Mouse (Mus musculus) kidney, embryonic 14.5 days (tissue): ENCODE measurements around the gene Spata32. TPM values are rescaled to one million over a fixed set of nuclear protein-coding genes. Genes with fewer than 3 reads are reported as not detected.
A peak's percentile ranks its signal among the peaks of the same experiment; 100 is the strongest.

Experiments used
- ATAC-seq: fragments of 200-750 bp; cut with Nextera tagmentation; 2 replicates; pipeline ENCODE4 v1.8.0; 2017; ENCODE audit warnings: moderate number of reproducible peaks, mild to moderate bottlenecking, moderate TSS enrichment, moderate library complexity; ENCODE audit not compliant: low FRiP score, low TSS enrichment
- H3K27ac ChIP-seq: fragments of 300-500 bp; sonication (generic); 2 replicates; pipeline ENCODE4 v1.5.1; 2014; ENCODE audit warnings: low read depth, mild to moderate bottlenecking, low read length, moderate library complexity, mixed read lengths
- H3K27me3 ChIP-seq: fragments of 300-500 bp; sonication (generic); 2 replicates; pipeline ENCODE4 v1.6.1; 2014; ENCODE audit warnings: mild to moderate bottlenecking, low read length; ENCODE audit not compliant: control insufficient read depth, insufficient read depth
- H3K36me3 ChIP-seq: fragments of 300-500 bp; sonication (generic); 2 replicates; pipeline ENCODE4 v1.6.1; 2014; ENCODE audit warnings: low read length, mixed read lengths; ENCODE audit not compliant: control insufficient read depth, insufficient read depth
- H3K4me1 ChIP-seq: fragments of 300-500 bp; sonication (generic); 2 replicates; pipeline ENCODE4 v1.6.1; 2014; ENCODE audit warnings: low read length, mixed read lengths; ENCODE audit not compliant: control insufficient read depth, insufficient read depth
- H3K4me2 ChIP-seq: fragments of 300-500 bp; sonication (generic); replicated peaks from 2 replicates; pipeline ENCODE4 v1.6.1; 2014; ENCODE audit warnings: low read depth, mild to moderate bottlenecking, low read length
- H3K4me3 ChIP-seq: fragments of 300-500 bp; sonication (generic); 2 replicates; pipeline ENCODE4 v1.5.1; 2014; ENCODE audit warnings: mild to moderate bottlenecking, low read length
- H3K9ac ChIP-seq: fragments of 300-500 bp; sonication (generic); 2 replicates; pipeline ENCODE4 v1.6.1; 2014; ENCODE audit warnings: low read depth, mild to moderate bottlenecking, low read length, moderate library complexity
- H3K9me3 ChIP-seq: fragments of 300-500 bp; sonication (generic); 2 replicates; pipeline ENCODE4 v1.6.1; 2016; ENCODE audit warnings: low read length; ENCODE audit not compliant: control insufficient read depth
- WGBS: fragments of 180-500 bp; shearing (Covaris S2); extraction: QIAGEN DNeasy Blood & Tissue Kit; methylation state at CpG from one replicate; pipeline ENCODE4 v1.1.7; 2014; 5-methylcytosine and 5-hydroxymethylcytosine counted together
- polyA plus RNA-seq: library from polyadenylated mRNA; unstranded; fragments of >200 nt; fragmentation: Nextera tagmentation; extraction: Ambion mirVana; gene quantifications from 2 replicates; pipeline ENCODE4 v1.2.1, GENCODE M21; 2014

The Spata32 gene
- polyA plus RNA-seq, 1 experiment from 2014 or later = not detected

GRCm38 (mm10) chr11:103192956-103193824 is 25.0 kb downstream of the Spata32 start:
- Histone ChIP-seq H3K27me3 (peaks cover 63% of the 10 kb centered on the region), H3K36me3 (no peaks in the 10 kb centered on the region), H3K4me1 (peaks cover 11% of the 10 kb centered on the region), H3K27ac (no peak overlapping the region), H3K4me2 (peak overlapping the region; percentile 43), H3K9me3 (no peaks in the 10 kb centered on the region), H3K9ac (no peak overlapping the region), H3K4me3 (peak overlapping the region; percentile 27)
- WGBS = 5% methylated on average over 43 of the region's 44 CpGs
- ATAC-seq = peak; percentile 33; the same call in 1 of the 2 replicates

GRCm38 (mm10) chr11:103192230-103192955 is 25.8 kb downstream of the Spata32 start:
- no peaks in the 10 kb centered on the region for H3K9me3 ChIP-seq
- H3K27ac ChIP-seq = no peak overlapping the region
- peak; percentile 14; the same call in 1 of the 2 replicates for ATAC-seq
- H3K36me3 ChIP-seq = no peaks in the 10 kb centered on the region
- H3K9ac ChIP-seq = no peak overlapping the region
- peak overlapping the region; percentile 27 for H3K4me3 ChIP-seq
- peaks cover 55% of the 10 kb centered on the region for H3K27me3 ChIP-seq
- peak overlapping the region; percentile 43 for H3K4me2 ChIP-seq
- 13% methylated on average over 28 of the region's 28 CpGs for whole genome bisulfite sequencing
- H3K4me1 ChIP-seq = peaks cover 11% of the 10 kb centered on the region

GRCm38 (mm10) chr11:103184891-103185290 is 33.3 kb downstream of the Spata32 start:
- ATAC-seq = no peak
- Histone ChIP-seq H3K4me1 (no peaks in the 10 kb centered on the region), H3K27ac (no peak overlapping the region), H3K36me3 (no peaks in the 10 kb centered on the region), H3K4me2 (no peak overlapping the region), H3K27me3 (no peaks in the 10 kb centered on the region), H3K9ac (no peak overlapping the region), H3K9me3 (no peaks in the 10 kb centered on the region), H3K4me3 (no peak overlapping the region)
- WGBS = 32% methylated on average over 2 of the region's 2 CpGs

- ATAC-seq = no peak; the same call in 1 of the 2 replicates
- Histone ChIP-seq H3K9me3 (no peaks in the 10 kb centered on the region), H3K27ac (no peak overlapping the region), H3K4me3 (no peak overlapping the region), H3K4me1 (no peaks in the 10 kb centered on the region), H3K4me2 (no peak overlapping the region), H3K36me3 (no peaks in the 10 kb centered on the region), H3K9ac (no peak overlapping the region), H3K27me3 (no peaks in the 10 kb centered on the region)
- WGBS = 90% methylated on average over 3 of the region's 3 CpGs
Measured at GRCm38 (mm10) chr11:103181911-103182310, 36.3 kb downstream of the Spata32 start.

- Histone ChIP-seq H3K9ac (no peak overlapping the region), H3K9me3 (no peaks in the 10 kb centered on the region), H3K27ac (no peak overlapping the region), H3K4me1 (no peaks in the 10 kb centered on the region), H3K4me3 (no peak overlapping the region), H3K36me3 (no peaks in the 10 kb centered on the region), H3K4me2 (no peak overlapping the region), H3K27me3 (no peaks in the 10 kb centered on the region)
- 69% methylated on average over 9 of the region's 9 CpGs for WGBS
- no peak for ATAC-seq
Measured at GRCm38 (mm10) chr11:103181349-103181748, 36.9 kb downstream of the Spata32 start.

GRCm38 (mm10) chr11:103180426-103180825 is 37.8 kb downstream of the Spata32 start:
- Histone ChIP-seq H3K9me3 (no peaks in the 10 kb centered on the region), H3K4me3 (no peak overlapping the region), H3K27ac (no peak overlapping the region), H3K36me3 (no peaks in the 10 kb centered on the region), H3K4me2 (no peak overlapping the region), H3K4me1 (peaks cover 6% of the 10 kb centered on the region), H3K9ac (no peak overlapping the region), H3K27me3 (no peaks in the 10 kb centered on the region)
- no peak for ATAC-seq
- 70% methylated on average over 1 of the region's 1 CpGs for WGBS

- H3K9me3 ChIP-seq = no peaks in the 10 kb centered on the region
- H3K4me1 ChIP-seq = peaks cover 10% of the 10 kb centered on the region
- no peaks in the 10 kb centered on the region for H3K36me3 ChIP-seq
- no peak overlapping the region for H3K4me2 ChIP-seq
- no peak overlapping the region for H3K4me3 ChIP-seq
- 85% methylated on average over 8 of the region's 8 CpGs for WGBS
- H3K27me3 ChIP-seq = no peaks in the 10 kb centered on the region
- no peak overlapping the region for H3K27ac ChIP-seq
- no peak overlapping the region for H3K9ac ChIP-seq
- ATAC-seq = no peak
Measured at GRCm38 (mm10) chr11:103178748-103179147, 39.5 kb downstream of the Spata32 start.

GRCm38 (mm10) chr11:103177815-103178485 is 40.3 kb downstream of the Spata32 start:
- no peaks in the 10 kb centered on the region for H3K36me3 ChIP-seq
- H3K9ac ChIP-seq = no peak overlapping the region
- H3K4me1 ChIP-seq = peaks cover 10% of the 10 kb centered on the region
- H3K4me3 ChIP-seq = no peak overlapping the region
- no peak for ATAC-seq
- no peaks in the 10 kb centered on the region for H3K9me3 ChIP-seq
- H3K27ac ChIP-seq = no peak overlapping the region
- H3K4me2 ChIP-seq = no peak overlapping the region
- no peaks in the 10 kb centered on the region; the same call in 1 of the 2 replicates for H3K27me3 ChIP-seq
- WGBS = 86% methylated on average over 15 of the region's 15 CpGs
